In genomic region chr5:33700010-33700409, GRCm38 (mm10) we compare ENCODE assay signal across 20 mouse cellular contexts. TPM values are rescaled to one million over a fixed set of nuclear protein-coding genes. Genes with fewer than 3 reads are reported as not detected.
DNase-seq lines count a peak whose midpoint lies in the region; ATAC-seq lines count a peak whose summit lies in the region.
"Had no signal": no experiment of that assay in that cellular context is flagged by ENCODE, and none has a peak within 500 bp of the region (broad histone marks: within the 10 kb centered on the region; RNA-seq: fewer than 3 reads in every experiment).

No protein-coding gene starts in this region.

- ATAC-seq in hindbrain, embryonic 15.5 days (ENCODE audit: low FRiP score, low read depth) = no peak
- no peak for ATAC-seq in hindbrain, embryonic 12.5 days (ENCODE audit: low FRiP score)
- ATAC-seq in forebrain, embryonic 13.5 days = no peak
- ATAC-seq in intestine, embryonic 16.5 days = no peak

- no peaks in the 10 kb centered on the region for H3K36me3 ChIP-seq in hindbrain, embryonic 15.5 days
- H3K36me3 ChIP-seq in hindbrain, embryonic 12.5 days = no peaks in the 10 kb centered on the region
- H3K36me3 ChIP-seq in embryonic facial prominence, embryonic 10.5 days (replicated peaks) = no peaks in the 10 kb centered on the region
- H3K36me3 ChIP-seq in forebrain, embryonic 13.5 days (ENCODE audit: poor library complexity, severe bottlenecking) = no peaks in the 10 kb centered on the region
- no peaks in the 10 kb centered on the region for H3K36me3 ChIP-seq in intestine, embryonic 16.5 days (ENCODE audit: control insufficient read depth, insufficient read depth, low read length)
- H3K36me3 ChIP-seq: embryonic facial prominence, embryonic 12.5 days; limb, embryonic 15.5 days; neural tube, embryonic 13.5 days had no signal

- H3K4me3 ChIP-seq in hindbrain, embryonic 15.5 days = no peak overlapping the region
- H3K4me3 ChIP-seq in hindbrain, embryonic 12.5 days = no peak overlapping the region
- 0 out of 2 replicates have a peak overlapping the region, but pooled peaks have one; percentile 16 for H3K4me3 ChIP-seq in embryonic facial prominence, embryonic 10.5 days
- H3K4me3 ChIP-seq in forebrain, embryonic 13.5 days = no peak overlapping the region
- no peak overlapping the region for H3K4me3 ChIP-seq in intestine, embryonic 16.5 days (ENCODE audit: low read length)
- H3K4me3 ChIP-seq: embryonic facial prominence, embryonic 12.5 days; limb, embryonic 15.5 days; neural tube, embryonic 13.5 days had no signal

- H3K4me2 ChIP-seq in hindbrain, embryonic 15.5 days = no peak overlapping the region
- no peak overlapping the region for H3K4me2 ChIP-seq in hindbrain, embryonic 12.5 days (replicated peaks)
- H3K4me2 ChIP-seq in forebrain, embryonic 13.5 days = no peak overlapping the region
- H3K4me2 ChIP-seq in intestine, embryonic 16.5 days (ENCODE audit: low read depth, low read length) = no peak overlapping the region
- H3K4me2 ChIP-seq: embryonic facial prominence, embryonic 12.5 days; limb, embryonic 15.5 days; lung, embryonic 14.5 days; neural tube, embryonic 13.5 days had no signal

- intact Hi-C loops in heart, postnatal 25 days (cut with DNase I) = no loop called here

- H3K27ac ChIP-seq in hindbrain, embryonic 15.5 days (replicated peaks) = peak overlapping the region; percentile 13; the same call in 1 of the 2 replicates
- H3K27ac ChIP-seq in hindbrain, embryonic 12.5 days = no peak overlapping the region
- H3K27ac ChIP-seq in embryonic facial prominence, embryonic 10.5 days (replicated peaks) = peak overlapping the region; percentile 0
- H3K27ac ChIP-seq in forebrain, embryonic 13.5 days = peak overlapping the region; percentile 75
- no peak overlapping the region for H3K27ac ChIP-seq in intestine, embryonic 16.5 days (ENCODE audit: low read length)
- H3K27ac ChIP-seq: embryonic facial prominence, embryonic 12.5 days; kidney, postnatal 0 days; neural tube, embryonic 13.5 days had no signal

- WGBS in hindbrain, embryonic 15.5 days = 54% methylated on average over 13 of the region's 13 CpGs
- 47% methylated on average over 13 of the region's 13 CpGs for WGBS in hindbrain, embryonic 12.5 days
- WGBS in embryonic facial prominence, embryonic 10.5 days = 39% methylated on average over 13 of the region's 13 CpGs
- 44% methylated on average over 13 of the region's 13 CpGs for WGBS in forebrain, embryonic 13.5 days
- WGBS in intestine, embryonic 16.5 days = 39% methylated on average over 13 of the region's 13 CpGs

- DNase-seq in heart, adult 11 months = peak; percentile 92
- DNase-seq in heart, postnatal 25 days (ENCODE audit: low spot score) = no peak
- no peak for DNase-seq in embryonic facial prominence, embryonic 10.5 days (ENCODE audit: low spot score)
- DNase-seq in urinary bladder, postnatal 36 days (ENCODE audit: low spot score in 2 of 2) = no peak
- DNase-seq: adrenal gland, adult 2 months; B cell, adult 2 months; cerebellum, adult 9-11 months; gastrocnemius, postnatal 25 days; kidney, adult 18-20 months; lung, embryonic 14.5 days; right cerebral cortex, adult 18-20 months; thymus, postnatal 14 days had no signal

- no peak overlapping the region for H3K9ac ChIP-seq in hindbrain, embryonic 15.5 days
- no peak overlapping the region for H3K9ac ChIP-seq in hindbrain, embryonic 12.5 days
- no peak overlapping the region for H3K9ac ChIP-seq in forebrain, embryonic 13.5 days
- H3K9ac ChIP-seq in intestine, embryonic 16.5 days (ENCODE audit: low read depth, low read length) = no peak overlapping the region
- H3K9ac ChIP-seq: embryonic facial prominence, embryonic 12.5 days; limb, embryonic 15.5 days; lung, embryonic 14.5 days; neural tube, embryonic 13.5 days had no signal

- H3K9me3 ChIP-seq in hindbrain, embryonic 15.5 days = no peaks in the 10 kb centered on the region
- no peaks in the 10 kb centered on the region for H3K9me3 ChIP-seq in hindbrain, embryonic 12.5 days (replicated peaks)
- H3K9me3 ChIP-seq in embryonic facial prominence, embryonic 10.5 days = no peaks in the 10 kb centered on the region
- no peaks in the 10 kb centered on the region for H3K9me3 ChIP-seq in forebrain, embryonic 13.5 days (replicated peaks)
- no peaks in the 10 kb centered on the region for H3K9me3 ChIP-seq in intestine, embryonic 16.5 days (ENCODE audit: control insufficient read depth, low read length)
- H3K9me3 ChIP-seq: embryonic facial prominence, embryonic 12.5 days; limb, embryonic 15.5 days; neural tube, embryonic 13.5 days had no signal

- H3K27me3 ChIP-seq in hindbrain, embryonic 15.5 days = peaks cover 11% of the 10 kb centered on the region
- H3K27me3 ChIP-seq in hindbrain, embryonic 12.5 days = peaks cover 59% of the 10 kb centered on the region
- peaks cover 93% of the 10 kb centered on the region for H3K27me3 ChIP-seq in embryonic facial prominence, embryonic 10.5 days (replicated peaks; ENCODE audit: low read depth, poor library complexity, severe bottlenecking)
- H3K27me3 ChIP-seq in forebrain, embryonic 13.5 days = peaks cover 30% of the 10 kb centered on the region
- no peaks in the 10 kb centered on the region for H3K27me3 ChIP-seq in intestine, embryonic 16.5 days (replicated peaks; ENCODE audit: control insufficient read depth, insufficient read depth, low read length)

- H3K4me1 ChIP-seq in hindbrain, embryonic 15.5 days (replicated peaks) = peaks cover 42% of the 10 kb centered on the region
- H3K4me1 ChIP-seq in hindbrain, embryonic 12.5 days = peaks cover 67% of the 10 kb centered on the region
- peaks cover 86% of the 10 kb centered on the region for H3K4me1 ChIP-seq in embryonic facial prominence, embryonic 10.5 days
- peaks cover 96% of the 10 kb centered on the region for H3K4me1 ChIP-seq in forebrain, embryonic 13.5 days
- peaks cover 24% of the 10 kb centered on the region for H3K4me1 ChIP-seq in intestine, embryonic 16.5 days (ENCODE audit: control insufficient read depth, insufficient read depth, low read length)

RNA-seq across cellular contexts. Expression of gene Fgfr3, which starts 21.5 kb away (rescaled TPM):
- 10 to 100 TPM in 1 of 2 experiments, 1 to 10 TPM in 1; 4.9 to 10.8 TPM for total RNA-seq in heart, postnatal 25 days (2021)
- polyA plus RNA-seq in hindbrain, embryonic 15.5 days (2015; fragmentation: Nextera tagmentation; extraction: Ambion mirVana) = 39.4 and 40.5 TPM in 2 replicates
- polyA plus RNA-seq in hindbrain, embryonic 12.5 days (2016; fragmentation: Nextera tagmentation; extraction: Ambion mirVana) = 63.6 and 68.4 TPM in 2 replicates
- 12.9 and 36.8 TPM in 2 replicates for polyA plus RNA-seq in embryonic facial prominence, embryonic 10.5 days (2016; fragmentation: Nextera tagmentation; extraction: Ambion mirVana)
- polyA plus RNA-seq in forebrain, embryonic 13.5 days (2015; fragmentation: Nextera tagmentation; extraction: Ambion mirVana) = 59.5 and 81.3 TPM in 2 replicates
- 9.0 and 9.8 TPM in 2 replicates for polyA plus RNA-seq in intestine, embryonic 16.5 days (2015; fragmentation: Nextera tagmentation; extraction: Ambion mirVana)

RNA-seq across cellular contexts. Expression of gene Tmem129, which starts 41.8 kb away (rescaled TPM):
- 10 to 100 TPM; 19.8 to 20.2 TPM for total RNA-seq in heart, postnatal 25 days (2021)
- 31.4 and 32.7 TPM in 2 replicates for polyA plus RNA-seq in hindbrain, embryonic 15.5 days (2015; fragmentation: Nextera tagmentation; extraction: Ambion mirVana)
- polyA plus RNA-seq in hindbrain, embryonic 12.5 days (2016; fragmentation: Nextera tagmentation; extraction: Ambion mirVana) = 33.3 and 33.8 TPM in 2 replicates
- polyA plus RNA-seq in embryonic facial prominence, embryonic 10.5 days (2016; fragmentation: Nextera tagmentation; extraction: Ambion mirVana) = 37.1 and 40.0 TPM in 2 replicates
- 33.0 and 37.8 TPM in 2 replicates for polyA plus RNA-seq in forebrain, embryonic 13.5 days (2015; fragmentation: Nextera tagmentation; extraction: Ambion mirVana)
- 35.7 and 36.9 TPM in 2 replicates for polyA plus RNA-seq in intestine, embryonic 16.5 days (2015; fragmentation: Nextera tagmentation; extraction: Ambion mirVana)

RNA-seq across cellular contexts. Expression of gene Tacc3, which starts 42.1 kb away (rescaled TPM):
- total RNA-seq in heart, postnatal 25 days (2021) = 1 to 10 TPM; 2.4 TPM
- polyA plus RNA-seq in hindbrain, embryonic 15.5 days (2015; fragmentation: Nextera tagmentation; extraction: Ambion mirVana) = 40.9 and 48.9 TPM in 2 replicates
- 161 TPM in 2 replicates for polyA plus RNA-seq in hindbrain, embryonic 12.5 days (2016; fragmentation: Nextera tagmentation; extraction: Ambion mirVana)
- polyA plus RNA-seq in embryonic facial prominence, embryonic 10.5 days (2016; fragmentation: Nextera tagmentation; extraction: Ambion mirVana) = 318 and 337 TPM in 2 replicates
- 189 and 190 TPM in 2 replicates for polyA plus RNA-seq in forebrain, embryonic 13.5 days (2015; fragmentation: Nextera tagmentation; extraction: Ambion mirVana)
- polyA plus RNA-seq in intestine, embryonic 16.5 days (2015; fragmentation: Nextera tagmentation; extraction: Ambion mirVana) = 130 and 144 TPM in 2 replicates

RNA-seq across cellular contexts. Expression of gene Slbp, which starts 47.6 kb away (rescaled TPM):
- total RNA-seq in heart, postnatal 25 days (2021) = 10 to 100 TPM; 15.3 to 16.2 TPM
- 118 and 127 TPM in 2 replicates for polyA plus RNA-seq in hindbrain, embryonic 15.5 days (2015; fragmentation: Nextera tagmentation; extraction: Ambion mirVana)
- polyA plus RNA-seq in hindbrain, embryonic 12.5 days (2016; fragmentation: Nextera tagmentation; extraction: Ambion mirVana) = 182 and 186 TPM in 2 replicates
- 313 and 322 TPM in 2 replicates for polyA plus RNA-seq in embryonic facial prominence, embryonic 10.5 days (2016; fragmentation: Nextera tagmentation; extraction: Ambion mirVana)
- polyA plus RNA-seq in forebrain, embryonic 13.5 days (2015; fragmentation: Nextera tagmentation; extraction: Ambion mirVana) = 222 and 225 TPM in 2 replicates
- polyA plus RNA-seq in intestine, embryonic 16.5 days (2015; fragmentation: Nextera tagmentation; extraction: Ambion mirVana) = 164 and 184 TPM in 2 replicates

Comparison
In these comparisons a context has a peak if more than half of its experiments do, and no peak if none do; other contexts are left out.
1. H3K27ac ChIP-seq: peak in hindbrain, embryonic 15.5 days (single experiment), embryonic facial prominence, embryonic 10.5 days (single experiment) and forebrain, embryonic 13.5 days (single experiment); none in hindbrain, embryonic 12.5 days (single experiment) and intestine, embryonic 16.5 days (single experiment).